26 mouse cellular contexts compared by ENCODE assay signal in genomic region chrX:12425566-12425965, GRCm38 (mm10).
"Had no signal": no experiment of that assay in that cellular context is flagged by ENCODE, and none has a peak within 500 bp of the region (broad histone marks: within the 10 kb centered on the region; RNA-seq: fewer than 3 reads in every experiment).

No protein-coding gene starts in this region.

- H3K27me3 ChIP-seq: intestine, embryonic 15.5 days; liver, embryonic 13.5 days; liver, embryonic 15.5 days had no signal

- DNase-seq: gastrocnemius, adult 2 months; gastrocnemius, postnatal 10 days; gastrocnemius, postnatal 25 days; heart, adult 18-20 months; heart, postnatal 10 days; heart, postnatal 4 days; kidney, adult 18-20 months; kidney, adult 8-10 months; kidney, postnatal 14 days; layer of hippocampus, adult 9-11 months; layer of hippocampus, postnatal 36 days; left cerebral cortex, postnatal 4 days; liver, embryonic 13.5 days had no signal

- H3K4me3 ChIP-seq: gastrocnemius, adult 2 months; heart, embryonic 10.5 days; heart, embryonic 12.5 days; hindbrain, embryonic 10.5 days; hindbrain, embryonic 12.5 days; intestine, embryonic 15.5 days; kidney, embryonic 15.5 days; limb, embryonic 13.5 days; limb, embryonic 15.5 days; liver, embryonic 13.5 days; liver, embryonic 15.5 days had no signal

- ATAC-seq: hindbrain, embryonic 16.5 days; inflammation-experienced regulatory T-cells, adult 6 months; intestine, embryonic 15.5 days had no signal

- H3K4me1 ChIP-seq: heart, embryonic 10.5 days; heart, embryonic 12.5 days; hindbrain, embryonic 12.5 days; intestine, embryonic 15.5 days; kidney, embryonic 15.5 days; limb, embryonic 13.5 days; limb, embryonic 15.5 days; liver, embryonic 13.5 days; liver, embryonic 15.5 days had no signal

- H3K36me3 ChIP-seq: heart, embryonic 10.5 days; heart, embryonic 12.5 days; hindbrain, embryonic 10.5 days; hindbrain, embryonic 12.5 days; intestine, embryonic 15.5 days; kidney, embryonic 15.5 days; limb, embryonic 13.5 days; limb, embryonic 15.5 days; liver, embryonic 13.5 days; liver, embryonic 15.5 days had no signal

- H3K4me2 ChIP-seq: heart, embryonic 12.5 days; hindbrain, embryonic 12.5 days; hindbrain, embryonic 14.5 days; intestine, embryonic 15.5 days; kidney, embryonic 15.5 days; limb, embryonic 13.5 days; limb, embryonic 15.5 days; liver, embryonic 13.5 days; liver, embryonic 15.5 days had no signal

- H3K9ac ChIP-seq: heart, embryonic 12.5 days; hindbrain, embryonic 12.5 days; hindbrain, embryonic 14.5 days; intestine, embryonic 15.5 days; kidney, embryonic 15.5 days; limb, embryonic 13.5 days; limb, embryonic 15.5 days; liver, embryonic 13.5 days; liver, embryonic 15.5 days had no signal

- H3K9me3 ChIP-seq: heart, embryonic 10.5 days; heart, embryonic 12.5 days; hindbrain, embryonic 10.5 days; hindbrain, embryonic 12.5 days; intestine, embryonic 15.5 days; kidney, embryonic 15.5 days; limb, embryonic 13.5 days; limb, embryonic 15.5 days; liver, embryonic 13.5 days; liver, embryonic 15.5 days had no signal

- H3K27ac ChIP-seq: gastrocnemius, adult 2 months; heart, embryonic 10.5 days; hindbrain, embryonic 10.5 days; hindbrain, embryonic 12.5 days; hindbrain, embryonic 14.5 days; intestine, embryonic 15.5 days; kidney, embryonic 15.5 days; kidney, postnatal 0 days; limb, embryonic 13.5 days; limb, embryonic 15.5 days; liver, embryonic 13.5 days; liver, embryonic 15.5 days had no signal
